Mouse (Mus musculus): Measurements from ENCODE around the gene Tex37.

- TF ChIP-seq CTCF (IDR thresholded peaks at IDR 0.05; ENCODE audit: insufficient read depth, low read depth, low read length) (no peak), POLR2A (IDR thresholded peaks at IDR 0.05; ENCODE audit: insufficient read depth, low read depth, low read length) (no peak)
Measured at GRCm38 (mm10) chr6:70954040-70954439, 35.3 kb upstream of the Tex37 start.
